Mouse (Mus musculus): Measurements from ENCODE around the gene Smok3a.
"Not testable (repeated sequence)": the region's sequence is repeated elsewhere in the genome, so short reads cannot be mapped to it uniquely, and the experiment has no call there.

- not testable (repeated sequence) for TF ChIP-seq TAL1, GATA1 (IDR thresholded peaks at IDR 0.05; ENCODE audit: low read length)
Measured at GRCm38 (mm10) chr5:138019577-138019976, 1.5 kb upstream of the Smok3a start.
